Mouse (Mus musculus): ENCODE results near the gene Olfr699. TPM values are rescaled to one million over a fixed set of nuclear protein-coding genes. Genes with fewer than 3 reads are reported as not detected.
"Not testable (repeated sequence)": the region's sequence is repeated elsewhere in the genome, so short reads cannot be mapped to it uniquely, and the experiment has no call there.

Gene Olfr699
- not detected in 2 replicates for polyA plus RNA-seq (2015; fragmentation: Nextera tagmentation; extraction: Ambion mirVana)

DNA sequence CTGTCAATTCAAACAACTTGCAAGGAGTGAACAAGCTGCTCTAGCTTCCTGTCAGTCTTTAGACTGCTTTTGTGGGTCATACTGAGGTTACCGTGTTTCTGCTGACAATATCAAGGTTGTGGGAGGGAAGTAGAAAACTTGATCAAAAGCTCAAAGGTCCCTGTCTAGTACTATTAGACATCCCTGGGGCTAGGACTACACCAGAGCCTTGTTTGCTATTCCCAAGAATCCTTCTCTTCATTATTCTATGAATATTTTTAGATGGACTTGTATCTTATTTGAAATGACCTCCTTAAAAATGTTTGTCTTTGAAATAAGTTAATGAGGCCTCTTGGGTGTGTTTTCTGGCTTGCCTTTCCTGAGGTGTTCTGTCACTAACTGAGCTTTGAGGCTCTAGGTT lies at the start of gene Olfr699:
Olfr699 (minus strand) TSS at position 101 of the 400 bp plus-strand sequence.
- no peak for ATAC-seq (ENCODE audit: low FRiP score)
- H3K4me3 ChIP-seq = no peak within 1 kb of the TSS
- no peaks in the 10 kb centered on the region for H3K36me3 ChIP-seq
- H3K4me2 ChIP-seq = no peak within 1 kb of the TSS
- no peak within 1 kb of the TSS for H3K27ac ChIP-seq
- no peaks in the 10 kb centered on the region for H3K4me1 ChIP-seq (replicated peaks)
- no peaks in the 10 kb centered on the region for H3K9me3 ChIP-seq
- WGBS = 90% methylated on average over 1 of the region's 1 CpGs
- no peaks in the 10 kb centered on the region for H3K27me3 ChIP-seq
- no peak within 1 kb of the TSS for H3K9ac ChIP-seq

DNA sequence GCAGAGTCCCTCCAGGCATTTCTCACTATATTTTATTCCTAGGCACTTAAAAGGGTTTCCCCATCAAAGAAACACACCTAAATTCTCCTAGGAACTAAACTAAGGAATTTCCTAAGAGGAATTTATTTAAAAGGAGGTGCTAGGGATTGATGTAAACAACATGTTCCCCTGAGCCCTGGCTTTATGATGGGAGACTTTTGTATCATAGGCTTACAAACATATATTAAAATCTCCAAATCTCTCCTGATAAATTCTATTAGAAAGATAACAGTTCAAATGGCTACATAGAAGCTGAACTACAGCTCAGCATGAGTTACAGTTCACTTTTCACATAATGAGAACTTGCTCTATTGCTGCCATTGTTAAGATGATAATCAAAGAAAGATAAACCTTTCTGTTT lies 40.8 kb upstream of the Olfr699 start, which contains the start of gene Olfr702:
Olfr702 (minus strand) TSS at position 101 of the 400 bp plus-strand sequence.
- H3K27ac ChIP-seq = no peak within 1 kb of the TSS
- no peak within 1 kb of the TSS for H3K4me2 ChIP-seq
- no peaks in the 10 kb centered on the region for H3K27me3 ChIP-seq
- no peak within 1 kb of the TSS for H3K4me3 ChIP-seq
- no peaks in the 10 kb centered on the region for H3K9me3 ChIP-seq
- H3K9ac ChIP-seq = no peak within 1 kb of the TSS
- H3K36me3 ChIP-seq = no peaks in the 10 kb centered on the region
- no peak for ATAC-seq (ENCODE audit: low FRiP score)
- no peaks in the 10 kb centered on the region for H3K4me1 ChIP-seq (replicated peaks)

DNA sequence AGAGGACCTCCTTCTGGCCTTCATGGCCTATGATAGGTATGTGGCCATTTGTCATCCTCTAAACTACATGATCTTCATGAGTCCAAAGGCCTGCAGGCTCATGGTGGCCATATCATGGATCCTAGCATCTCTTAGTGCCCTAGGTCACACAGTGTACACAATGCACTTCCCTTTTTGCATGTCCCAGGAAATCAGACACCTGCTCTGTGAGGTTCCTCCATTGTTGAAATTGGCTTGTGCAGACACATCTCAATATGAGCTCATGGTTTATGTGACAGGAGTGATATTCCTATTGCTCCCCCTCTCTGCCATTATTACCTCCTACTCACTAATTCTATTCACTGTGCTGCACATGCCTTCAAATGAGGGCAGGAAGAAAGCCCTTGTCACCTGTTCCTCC lies 25.4 kb upstream of the Olfr699 start:
- Histone ChIP-seq H3K9ac (no peak overlapping the region), H3K4me3 (no peak overlapping the region), H3K36me3 (no peaks in the 10 kb centered on the region), H3K4me2 (no peak overlapping the region), H3K27ac (no peak overlapping the region), H3K4me1 (replicated peaks) (no peaks in the 10 kb centered on the region), H3K27me3 (no peaks in the 10 kb centered on the region), H3K9me3 (no peaks in the 10 kb centered on the region)
- ATAC-seq (ENCODE audit: low FRiP score) = no peak

DNA sequence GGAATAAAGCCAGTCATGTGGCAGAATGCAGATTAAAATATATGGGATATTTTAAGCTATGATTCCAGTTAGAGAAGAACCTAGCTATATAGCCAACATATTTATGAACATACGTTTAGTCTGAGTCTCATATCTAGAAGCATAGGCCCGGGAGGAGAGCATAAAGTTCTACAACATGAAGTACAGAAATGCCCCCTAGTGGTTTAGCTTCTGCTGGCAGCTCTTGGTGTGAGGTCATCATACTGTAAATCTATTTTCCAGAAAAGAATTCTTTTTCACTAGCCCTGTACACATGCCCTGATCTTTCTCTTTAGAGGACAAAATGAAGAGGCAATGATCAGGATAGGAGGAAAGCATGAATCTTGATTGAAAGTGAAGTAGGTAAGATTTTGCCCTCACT lies 22.8 kb upstream of the Olfr699 start:
- Histone ChIP-seq H3K36me3 (no peaks in the 10 kb centered on the region), H3K4me2 (no peak overlapping the region), H3K27me3 (no peaks in the 10 kb centered on the region), H3K9me3 (no peaks in the 10 kb centered on the region), H3K4me1 (replicated peaks) (no peaks in the 10 kb centered on the region), H3K9ac (no peak overlapping the region), H3K27ac (no peak overlapping the region), H3K4me3 (no peak overlapping the region)
- 67% methylated on average over 2 of the region's 2 CpGs for WGBS
- ATAC-seq (ENCODE audit: low FRiP score) = no peak

DNA sequence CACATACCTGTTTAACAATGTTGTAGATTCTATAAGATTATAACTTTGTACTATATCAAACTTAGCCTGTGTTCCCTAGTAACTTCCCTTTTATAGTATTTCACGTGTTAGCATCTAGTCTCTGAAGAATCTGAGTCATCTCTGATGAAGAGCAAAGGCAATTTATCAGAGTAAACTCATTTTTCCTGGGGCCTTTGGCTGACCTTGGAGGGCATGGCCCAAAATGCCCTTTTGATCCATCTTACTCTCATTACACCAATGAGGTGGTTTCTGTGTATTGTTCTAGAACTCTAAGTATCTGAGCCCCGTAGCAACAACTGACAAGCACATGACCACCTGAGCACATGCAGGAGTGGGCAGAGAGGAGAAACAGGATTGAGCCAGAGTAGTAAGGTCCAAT lies 20.8 kb upstream of the Olfr699 start, which contains the start of gene Olfr701:
Olfr701 (plus strand) TSS at position 301 of the 400 bp plus-strand sequence.
- WGBS = 77% methylated on average over 2 of the region's 2 CpGs
- Histone ChIP-seq H3K27ac (no peak within 1 kb of the TSS), H3K27me3 (no peaks in the 10 kb centered on the region), H3K9me3 (no peaks in the 10 kb centered on the region), H3K36me3 (no peaks in the 10 kb centered on the region), H3K4me1 (replicated peaks) (no peaks in the 10 kb centered on the region), H3K4me3 (no peak within 1 kb of the TSS), H3K4me2 (no peak within 1 kb of the TSS), H3K9ac (no peak within 1 kb of the TSS)
- no peak for ATAC-seq (ENCODE audit: low FRiP score)

DNA sequence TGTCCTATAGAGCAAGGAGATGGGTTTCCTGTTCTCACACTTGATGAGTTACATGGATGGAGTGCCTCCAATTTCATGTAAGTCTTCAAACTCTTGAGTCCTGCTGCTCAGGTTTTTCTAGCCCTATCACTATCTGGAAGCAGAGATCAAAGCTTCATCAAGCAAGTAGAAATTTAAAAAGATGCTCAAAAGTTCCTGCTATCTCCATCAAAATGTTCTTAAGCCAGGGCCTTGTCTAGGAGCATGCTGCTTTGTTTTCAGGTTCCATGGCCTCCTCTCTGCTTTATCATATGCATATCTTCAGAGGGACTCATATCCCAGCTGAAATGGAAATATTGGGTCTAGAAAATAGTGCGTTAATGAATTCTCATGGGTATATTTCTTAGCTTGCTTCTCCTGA lies 15.7 kb upstream of the Olfr699 start, which contains the start of gene Olfr700:
Olfr700 (minus strand) TSS at position 101 of the 400 bp plus-strand sequence.
- Histone ChIP-seq H3K36me3 (no peaks in the 10 kb centered on the region), H3K4me2 (no peak within 1 kb of the TSS), H3K4me1 (replicated peaks) (no peaks in the 10 kb centered on the region), H3K4me3 (no peak within 1 kb of the TSS), H3K9ac (no peak within 1 kb of the TSS), H3K27me3 (no peaks in the 10 kb centered on the region), H3K9me3 (no peaks in the 10 kb centered on the region), H3K27ac (no peak within 1 kb of the TSS)
- no peak for ATAC-seq (ENCODE audit: low FRiP score)
- whole genome bisulfite sequencing = 90% methylated on average over 1 of the region's 1 CpGs

DNA sequence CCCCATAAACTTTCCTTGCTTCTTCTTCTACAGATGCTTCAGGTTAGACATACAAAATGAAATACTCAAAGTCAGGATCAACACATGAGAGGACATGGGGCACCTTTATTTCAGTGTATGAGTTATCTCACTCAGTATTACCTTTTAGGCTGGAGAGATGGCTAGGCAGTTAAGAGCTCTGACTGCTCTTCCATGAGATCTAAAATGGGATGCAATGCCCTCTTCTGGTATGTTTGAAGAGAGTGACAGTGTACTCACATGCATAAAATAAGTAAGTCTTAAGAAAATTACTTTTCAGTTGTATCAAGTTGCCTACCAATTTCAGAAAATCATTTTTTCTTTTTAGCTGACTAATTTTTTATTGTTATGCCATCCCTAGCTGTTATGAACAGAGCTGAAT lies 4.7 kb downstream of the Olfr699 start:
- Histone ChIP-seq H3K27me3 (no peaks in the 10 kb centered on the region), H3K4me3 (no peak overlapping the region), H3K9me3 (no peaks in the 10 kb centered on the region), H3K27ac (no peak overlapping the region), H3K9ac (no peak overlapping the region), H3K36me3 (no peaks in the 10 kb centered on the region), H3K4me1 (replicated peaks) (no peaks in the 10 kb centered on the region), H3K4me2 (no peak overlapping the region)
- no peak for ATAC-seq (ENCODE audit: low FRiP score)

DNA sequence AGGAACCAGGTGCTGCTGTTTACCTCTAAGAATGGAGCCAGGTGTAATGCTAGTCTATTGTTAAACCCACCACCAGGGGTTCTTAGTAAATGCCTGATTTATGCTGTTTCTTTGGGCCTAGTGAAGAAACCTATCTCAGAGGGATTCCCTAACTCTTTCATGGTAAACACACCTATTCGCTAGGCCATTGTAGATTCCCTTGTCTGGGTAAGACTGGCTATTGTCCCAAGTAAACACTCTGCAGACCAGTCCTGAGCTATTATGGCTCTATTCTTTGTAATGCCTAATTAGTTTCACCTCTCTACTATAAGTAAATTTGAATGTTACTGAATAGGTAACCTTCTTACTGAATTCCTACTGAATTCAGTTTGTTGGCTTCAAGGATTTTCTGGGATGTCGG lies 32.0 kb downstream of the Olfr699 start:
- not testable (repeated sequence) for H3K4me2 ChIP-seq; H3K27me3 ChIP-seq; H3K9ac ChIP-seq; H3K9me3 ChIP-seq; ATAC-seq (ENCODE audit: low FRiP score); H3K27ac ChIP-seq; H3K4me1 ChIP-seq (replicated peaks); H3K36me3 ChIP-seq; H3K4me3 ChIP-seq
- 95% methylated on average over 2 of the region's 2 CpGs for WGBS

DNA sequence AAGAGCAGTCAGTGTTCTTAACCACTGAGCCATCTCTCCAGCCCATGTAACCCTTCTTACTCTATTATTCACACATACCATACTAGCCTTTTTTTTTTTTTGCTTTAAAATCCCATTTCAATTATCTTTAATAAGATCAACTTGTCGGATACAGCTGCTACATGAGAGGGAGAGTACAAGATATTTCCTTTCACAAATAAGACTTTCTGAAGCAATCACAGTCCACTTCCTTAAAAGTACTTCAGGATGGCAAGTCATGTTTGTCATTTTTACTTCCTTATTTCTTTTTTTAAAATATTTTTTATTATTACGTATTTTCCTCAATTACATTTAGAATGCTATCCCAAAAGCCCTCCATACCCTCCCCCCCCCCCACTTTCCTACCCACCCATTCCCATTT lies 34.2 kb downstream of the Olfr699 start:
- H3K4me3 ChIP-seq = no peak overlapping the region
- no peaks in the 10 kb centered on the region for H3K4me1 ChIP-seq (replicated peaks)
- peaks cover 7% of the 10 kb centered on the region; the same call in 1 of the 2 replicates for H3K9me3 ChIP-seq
- ATAC-seq (ENCODE audit: low FRiP score) = no peak
- H3K4me2 ChIP-seq = no peak overlapping the region
- no peaks in the 10 kb centered on the region for H3K36me3 ChIP-seq
- no peak overlapping the region for H3K27ac ChIP-seq
- 95% methylated on average over 2 of the region's 2 CpGs for WGBS
- H3K9ac ChIP-seq = no peak overlapping the region
- no peaks in the 10 kb centered on the region for H3K27me3 ChIP-seq

DNA sequence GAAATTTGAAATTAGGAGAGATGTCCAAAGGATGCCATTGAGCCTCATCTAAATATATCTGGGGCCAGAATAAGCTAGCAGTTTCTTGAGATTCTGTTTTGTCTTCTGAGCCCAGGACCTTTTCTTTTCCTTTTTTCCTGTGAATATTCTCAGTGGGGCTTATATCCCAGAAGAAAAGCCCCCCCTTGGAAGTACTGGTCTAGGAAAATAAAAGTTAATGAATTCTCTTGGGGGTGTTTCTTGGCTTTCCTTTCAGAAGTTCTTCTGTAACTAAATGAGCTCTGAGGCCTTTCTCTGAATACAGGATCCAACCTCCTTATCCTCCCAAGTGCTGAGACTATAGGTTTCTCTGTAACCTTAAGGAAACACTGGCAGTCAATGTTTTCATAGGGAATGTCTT lies 37.7 kb downstream of the Olfr699 start, which contains the start of gene Olfr698:
Olfr698 (minus strand) TSS at position 101 of the 400 bp plus-strand sequence.
- no peak within 1 kb of the TSS for H3K4me2 ChIP-seq
- no peak within 1 kb of the TSS for H3K9ac ChIP-seq
- H3K27ac ChIP-seq = no peak within 1 kb of the TSS
- H3K9me3 ChIP-seq = no peaks in the 10 kb centered on the region
- no peak within 1 kb of the TSS for H3K4me3 ChIP-seq
- H3K27me3 ChIP-seq = no peaks in the 10 kb centered on the region
- H3K4me1 ChIP-seq (replicated peaks) = no peaks in the 10 kb centered on the region
- no peaks in the 10 kb centered on the region for H3K36me3 ChIP-seq
- no peak for ATAC-seq (ENCODE audit: low FRiP score)

DNA sequence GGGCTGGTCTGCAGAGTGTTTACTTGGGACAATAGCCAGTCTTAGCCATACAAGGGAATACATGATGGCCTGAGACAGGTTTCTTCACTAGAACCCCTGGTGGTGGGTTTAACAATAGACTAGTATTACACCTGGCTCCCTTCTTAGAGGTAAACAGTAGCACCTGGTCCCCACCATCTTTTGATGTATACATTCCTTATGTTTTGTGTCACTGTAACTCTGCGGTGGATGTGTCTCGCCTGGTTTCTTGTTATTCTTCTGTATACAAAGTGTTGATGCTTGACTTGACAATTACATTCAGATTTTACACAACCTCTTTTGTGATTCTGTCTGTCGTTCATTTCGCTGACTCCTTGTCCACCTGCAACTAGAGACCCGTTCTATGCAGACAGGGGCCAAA lies 47.2 kb downstream of the Olfr699 start:
- no peak overlapping the region for H3K9ac ChIP-seq
- WGBS = 88% methylated on average over 5 of the region's 5 CpGs
- H3K9me3 ChIP-seq = no peaks in the 10 kb centered on the region
- no peaks in the 10 kb centered on the region for H3K4me1 ChIP-seq (replicated peaks)
- H3K4me3 ChIP-seq = no peak overlapping the region
- no peak for ATAC-seq (ENCODE audit: low FRiP score)
- H3K27ac ChIP-seq = no peak overlapping the region
- H3K27me3 ChIP-seq = no peaks in the 10 kb centered on the region
- no peaks in the 10 kb centered on the region for H3K36me3 ChIP-seq
- no peak overlapping the region for H3K4me2 ChIP-seq

DNA sequence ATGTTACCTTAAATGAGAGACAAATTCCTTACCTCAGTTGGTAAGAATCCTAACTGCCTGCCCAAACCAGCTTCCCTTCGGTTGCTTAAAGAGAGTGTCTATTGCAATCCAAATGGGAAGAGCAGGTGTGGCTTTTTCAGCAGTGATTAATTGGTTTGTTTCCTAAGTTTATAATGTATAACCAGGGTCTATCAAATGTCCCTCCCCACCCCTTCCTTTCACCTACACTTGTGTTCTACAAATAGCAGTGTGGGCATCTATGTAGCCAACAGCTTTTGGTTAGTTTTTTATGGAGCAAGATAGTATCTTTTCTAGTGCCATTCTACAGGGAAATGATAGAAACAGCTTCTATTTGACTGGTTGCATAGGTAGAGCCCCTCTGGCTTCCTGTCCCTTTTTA lies 50.7 kb downstream of the Olfr699 start, which contains the start of gene Olfr697:
Olfr697 (minus strand) TSS at position 101 of the 400 bp plus-strand sequence.
- no peaks in the 10 kb centered on the region for H3K9me3 ChIP-seq
- H3K4me1 ChIP-seq (replicated peaks) = no peaks in the 10 kb centered on the region
- H3K4me2 ChIP-seq = no peak within 1 kb of the TSS
- H3K9ac ChIP-seq = no peak within 1 kb of the TSS
- 82% methylated on average over 1 of the region's 1 CpGs for WGBS
- no peak within 1 kb of the TSS for H3K4me3 ChIP-seq
- H3K27ac ChIP-seq = no peak within 1 kb of the TSS
- no peaks in the 10 kb centered on the region for H3K36me3 ChIP-seq
- H3K27me3 ChIP-seq = no peaks in the 10 kb centered on the region
- no peak for ATAC-seq (ENCODE audit: low FRiP score)

Measured in hindbrain, embryonic 13.5 days (tissue).